Mouse (Mus musculus) adrenal gland, adult (tissue): Measurements from ENCODE around the gene Klhl4.

Experiments used
- DNase-seq, 2 experiments: peaks; one replicate each; pipeline ENCODE4 v3.0.0; 2022 to 2023; ENCODE audit warnings: low spot score in 1 of 2; ENCODE audit not compliant: inconsistent age in 2 of 2

Klhl4 gene

GRCm38 (mm10) chrX:114473782-114474731, at the start of gene Klhl4:
TSS of gene Klhl4 (plus strand) at chrX:114474333.
- peak; percentile 2 to 28 for DNase-seq

- DNase-seq, result no peak
These were observed 10.0 kb downstream of the Klhl4 start for GRCm38 (mm10) chrX:114484153-114484552.

- no peak for DNase-seq
These were observed 12.6 kb downstream of the Klhl4 start for GRCm38 (mm10) chrX:114486691-114487090.

DNA sequence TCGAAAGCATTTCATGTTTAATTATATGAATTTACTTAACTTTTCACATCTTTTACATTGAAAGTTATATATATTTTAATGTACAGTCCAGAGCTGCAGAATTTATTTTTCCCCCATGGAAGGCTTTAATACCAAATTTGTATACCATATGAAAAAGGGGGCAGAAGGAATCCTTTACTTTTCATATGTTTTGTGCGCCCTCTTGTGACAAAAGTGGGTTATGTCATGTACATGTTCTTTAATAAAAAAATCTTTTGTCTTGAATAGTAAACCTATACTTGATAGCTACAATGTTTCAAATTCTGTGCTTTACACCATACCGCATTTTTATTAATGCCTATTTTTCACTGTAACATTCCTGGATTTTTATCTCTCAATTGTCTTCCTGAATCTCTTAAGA, 84.0 kb downstream of the Klhl4 start:
- DNase-seq, result peak in 1 of 2 experiments; percentile 37

- DNase-seq, result no peak
These were observed 108.2 kb downstream of the Klhl4 start for GRCm38 (mm10) chrX:114582311-114582710.
